Mouse (Mus musculus): Measurements from ENCODE around the gene Abhd13.

Abhd13 gene

DNA sequence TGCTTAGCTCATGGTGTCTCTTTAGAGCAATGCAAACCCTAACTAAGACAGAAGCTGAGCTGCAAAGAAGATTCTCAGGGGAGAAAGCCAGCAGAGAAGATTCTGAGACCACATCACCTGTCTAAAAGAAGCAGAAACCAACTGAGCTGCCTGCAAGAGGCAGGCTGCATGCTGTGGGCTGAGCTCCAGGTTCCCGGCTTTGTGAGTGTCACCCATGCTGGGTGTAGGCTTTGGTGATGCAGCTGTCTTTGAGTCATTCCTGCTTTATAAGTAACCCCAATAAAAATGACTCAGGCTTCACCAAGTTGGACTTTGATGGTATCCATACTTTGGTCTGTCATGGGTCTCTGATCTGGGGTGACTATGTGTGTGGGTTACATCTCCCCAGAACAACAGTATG is 38.7 kb downstream of the Abhd13 start:
- DNase-seq (ENCODE audit: low read depth, low spot score) = no peak

DNA sequence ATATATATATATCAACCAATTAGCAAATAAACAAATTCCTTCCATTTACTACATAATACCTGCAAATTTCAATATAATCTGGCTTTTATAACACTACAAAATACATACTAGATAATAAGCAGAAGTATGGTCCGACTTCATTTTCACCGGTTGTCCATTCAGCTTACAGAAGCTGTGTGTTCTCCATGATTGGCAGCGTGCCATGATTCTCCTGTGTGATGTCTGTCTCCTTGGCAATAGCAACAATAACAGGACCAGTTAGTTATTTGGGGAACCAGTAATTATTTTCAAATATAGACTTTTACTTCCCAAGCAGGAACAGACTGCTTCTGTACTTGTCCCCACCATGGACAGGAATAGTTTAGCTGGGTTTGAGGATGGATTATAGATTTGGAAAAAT is 39.7 kb downstream of the Abhd13 start:
- DNase-seq (ENCODE audit: low read depth, low spot score) = no peak

DNA sequence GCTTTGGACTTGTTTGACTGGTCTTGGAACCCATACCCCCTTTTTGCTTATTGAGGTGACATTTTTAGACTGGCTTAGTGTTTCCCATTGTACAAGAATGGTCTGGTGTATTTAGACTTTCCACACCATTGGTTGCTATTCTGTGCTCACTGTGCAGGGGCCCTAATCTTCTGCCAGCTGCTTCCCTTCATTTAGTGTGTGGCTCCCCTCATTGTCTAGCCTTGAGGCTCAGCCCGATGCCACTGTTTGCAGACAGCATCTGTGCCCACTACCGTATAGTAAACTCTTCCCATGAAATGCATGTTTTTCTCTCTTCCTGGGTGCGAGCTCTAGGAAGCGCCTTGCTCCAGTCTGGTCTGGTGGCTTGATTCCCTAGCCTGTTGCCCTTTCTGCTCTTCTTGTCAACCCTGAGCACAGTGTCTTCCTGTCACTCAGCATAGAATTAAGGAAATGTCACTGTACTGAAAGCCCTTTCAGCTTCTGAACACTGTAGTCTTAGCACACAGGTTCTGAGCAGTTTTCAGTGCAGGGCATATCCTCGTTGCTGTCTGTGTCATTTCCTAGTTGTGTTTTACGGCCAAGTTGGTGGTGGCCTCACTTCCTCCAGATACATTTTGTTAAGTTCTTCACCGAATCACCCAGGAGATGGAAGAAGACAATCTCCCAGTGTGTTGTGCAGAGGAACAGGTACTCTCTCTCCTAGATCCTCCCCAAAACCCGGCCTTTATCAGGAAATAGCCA is 53.0 kb downstream of the Abhd13 start:
- DNase-seq (ENCODE audit: low read depth, low spot score) = no peak

DNA sequence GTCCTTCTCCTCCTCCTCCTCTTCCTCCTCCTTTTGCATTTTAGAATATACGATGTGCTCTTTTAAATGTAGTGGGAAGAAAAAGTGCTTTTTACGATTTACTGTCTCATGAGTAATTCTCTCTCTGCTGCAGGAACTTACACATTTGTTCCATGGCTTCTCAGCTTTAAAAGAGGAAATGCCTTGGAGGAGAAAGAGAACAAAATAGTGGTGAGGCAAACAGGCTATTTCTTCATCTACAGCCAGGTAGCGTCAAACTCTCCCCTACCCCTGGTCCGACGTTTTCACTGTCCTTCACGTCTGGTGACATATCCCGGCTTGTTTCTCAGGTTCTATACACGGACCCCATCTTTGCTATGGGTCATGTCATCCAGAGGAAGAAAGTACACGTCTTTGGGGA is 53.7 kb downstream of the Abhd13 start:
- DNase-seq (ENCODE audit: low read depth, low spot score) = no peak

DNA sequence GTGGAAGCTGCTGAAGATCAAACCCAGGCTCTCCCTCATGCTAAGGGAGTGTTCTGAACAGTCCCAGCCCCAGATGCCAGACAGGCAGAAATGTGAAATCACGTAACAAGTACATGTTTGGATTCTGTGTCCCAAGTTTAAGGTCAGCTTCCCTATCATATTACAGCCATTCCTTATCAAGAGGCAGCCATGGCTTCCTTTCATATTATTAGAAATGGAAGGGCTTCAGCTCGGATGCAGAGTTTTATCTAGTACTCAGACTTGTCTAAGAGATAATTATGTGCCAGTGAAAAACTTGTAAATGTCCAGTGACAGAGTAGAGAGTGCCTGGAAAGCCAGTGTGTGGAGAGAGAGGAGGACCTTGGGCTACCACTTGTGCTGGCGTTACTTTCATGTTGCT is 63.4 kb downstream of the Abhd13 start:
- DNase-seq (ENCODE audit: low read depth, low spot score) = no peak

Data from retina, adult 2 months (tissue).